Mouse (Mus musculus): Measurements from ENCODE around the gene Gm43518. TPM values are rescaled to one million over a fixed set of nuclear protein-coding genes. Genes with fewer than 3 reads are reported as not detected.

Gene Gm43518
- polyA plus RNA-seq, 1 experiment from 2014 or later: 2.8 TPM

DNA sequence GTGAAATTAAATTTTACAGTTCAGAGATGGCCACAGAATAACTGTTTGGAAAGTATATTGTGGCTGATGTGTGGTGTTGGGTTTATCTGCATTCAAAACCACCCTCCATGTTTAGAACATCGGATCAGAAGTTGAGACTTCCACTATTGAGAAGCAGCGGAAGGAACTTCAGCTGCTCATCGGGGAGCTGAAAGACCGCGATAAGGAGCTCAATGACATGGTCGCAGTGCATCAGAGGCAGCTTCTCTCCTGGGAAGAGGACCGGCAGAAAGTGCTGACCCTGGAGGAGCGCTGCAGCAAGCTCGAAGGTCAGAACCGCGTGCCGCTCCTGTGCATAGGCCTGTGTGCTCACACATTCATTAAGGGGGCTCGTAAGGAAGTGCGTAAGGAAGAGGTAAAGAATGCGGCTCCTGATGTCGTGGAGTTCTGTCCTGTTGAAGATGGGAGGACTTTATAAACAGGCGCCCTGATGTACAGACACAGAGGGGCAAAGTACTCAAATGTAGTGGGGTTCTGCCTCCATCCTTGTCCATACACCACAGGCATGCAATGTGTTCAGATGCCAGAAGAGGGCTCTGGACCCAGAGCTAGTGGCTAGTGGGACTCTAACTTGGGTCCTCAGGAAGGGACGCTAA, 6.9 kb downstream of the Gm43518 start:
- no peak overlapping the region for H3K27ac ChIP-seq
- no peaks in the 10 kb centered on the region for H3K27me3 ChIP-seq
- no peak overlapping the region for H3K4me2 ChIP-seq (replicated peaks)
- no peak for ATAC-seq (ENCODE audit: insufficient number of reproducible peaks, insufficient read depth, low FRiP score, low TSS enrichment)
- H3K9me3 ChIP-seq: no peaks in the 10 kb centered on the region
- 0 out of 2 replicates have a peak overlapping the region, but pooled peaks have one; percentile 19 for H3K9ac ChIP-seq
- no peaks in the 10 kb centered on the region for H3K4me1 ChIP-seq
- H3K36me3 ChIP-seq: no peaks in the 10 kb centered on the region
- no peak overlapping the region for H3K4me3 ChIP-seq
- WGBS: 39% methylated on average over 18 of the region's 18 CpGs

GRCm38 (mm10) chr5:123935931-123936330, 8.7 kb downstream of the Gm43518 start:
- Histone ChIP-seq H3K4me1 (no peaks in the 10 kb centered on the region), H3K4me2 (replicated peaks) (no peak overlapping the region), H3K27ac (no peak overlapping the region), H3K9me3 (no peaks in the 10 kb centered on the region), H3K4me3 (no peak overlapping the region), H3K36me3 (no peaks in the 10 kb centered on the region), H3K9ac (no peak overlapping the region), H3K27me3 (no peaks in the 10 kb centered on the region)
- whole genome bisulfite sequencing: 87% methylated on average over 5 of the region's 5 CpGs
- ATAC-seq (ENCODE audit: insufficient number of reproducible peaks, insufficient read depth, low FRiP score, low TSS enrichment): no peak

- no peak overlapping the region for H3K4me2 ChIP-seq (replicated peaks)
- no peak overlapping the region for H3K27ac ChIP-seq
- H3K27me3 ChIP-seq: no peaks in the 10 kb centered on the region
- 88% methylated on average over 5 of the region's 5 CpGs for WGBS
- H3K4me3 ChIP-seq: no peak overlapping the region
- H3K4me1 ChIP-seq: no peaks in the 10 kb centered on the region
- no peak overlapping the region for H3K9ac ChIP-seq
- no peak for ATAC-seq (ENCODE audit: insufficient number of reproducible peaks, insufficient read depth, low FRiP score, low TSS enrichment)
- no peaks in the 10 kb centered on the region for H3K9me3 ChIP-seq
- no peaks in the 10 kb centered on the region for H3K36me3 ChIP-seq
Observed at GRCm38 (mm10) chr5:123938479-123938878, 11.3 kb downstream of the Gm43518 start.

- 69% methylated on average over 4 of the region's 4 CpGs for WGBS
- ATAC-seq (ENCODE audit: insufficient number of reproducible peaks, insufficient read depth, low FRiP score, low TSS enrichment): no peak
- Histone ChIP-seq H3K4me3 (no peak overlapping the region), H3K4me2 (replicated peaks) (no peak overlapping the region), H3K27ac (no peak overlapping the region), H3K4me1 (no peaks in the 10 kb centered on the region), H3K27me3 (no peaks in the 10 kb centered on the region), H3K9ac (no peak overlapping the region), H3K36me3 (no peaks in the 10 kb centered on the region), H3K9me3 (no peaks in the 10 kb centered on the region)
Observed at GRCm38 (mm10) chr5:123946546-123946945, 19.3 kb downstream of the Gm43518 start.

DNA sequence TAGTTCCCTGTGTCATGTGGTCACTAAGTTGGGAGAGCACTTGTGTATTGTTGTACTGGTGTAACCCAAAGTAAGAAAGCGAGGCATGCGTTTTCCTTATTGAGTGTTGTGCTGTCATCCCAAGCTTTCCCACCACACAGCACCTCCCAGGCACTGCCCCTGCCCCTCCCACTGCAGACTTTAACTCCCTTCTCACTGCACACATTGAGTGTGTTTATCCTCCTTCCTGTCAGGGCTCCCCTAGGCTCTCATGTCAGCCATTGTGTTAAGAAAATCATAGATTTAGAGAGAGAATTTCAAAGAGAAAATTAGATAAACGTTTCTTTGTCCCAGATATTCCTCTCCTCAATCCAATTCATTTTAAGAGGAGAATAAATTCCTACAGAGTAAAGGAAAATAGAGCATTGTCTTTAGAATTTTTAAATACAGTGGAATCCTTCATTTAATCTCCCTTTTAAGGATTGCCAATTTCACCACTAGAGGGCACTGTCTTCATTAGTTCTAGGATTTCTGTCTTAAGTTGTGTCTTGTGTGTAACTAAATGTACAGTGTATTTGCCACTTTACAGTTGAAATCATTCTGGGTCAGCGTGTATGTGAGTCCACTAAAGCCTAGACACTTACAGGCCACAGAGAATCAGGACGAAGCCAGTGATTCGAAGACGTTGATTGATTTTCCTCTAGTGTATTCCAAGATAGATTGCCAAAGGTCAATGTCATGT, 20.0 kb downstream of the Gm43518 start:
- whole genome bisulfite sequencing: 53% methylated on average over 7 of the region's 7 CpGs
- ATAC-seq (ENCODE audit: insufficient number of reproducible peaks, insufficient read depth, low FRiP score, low TSS enrichment): no peak

DNA sequence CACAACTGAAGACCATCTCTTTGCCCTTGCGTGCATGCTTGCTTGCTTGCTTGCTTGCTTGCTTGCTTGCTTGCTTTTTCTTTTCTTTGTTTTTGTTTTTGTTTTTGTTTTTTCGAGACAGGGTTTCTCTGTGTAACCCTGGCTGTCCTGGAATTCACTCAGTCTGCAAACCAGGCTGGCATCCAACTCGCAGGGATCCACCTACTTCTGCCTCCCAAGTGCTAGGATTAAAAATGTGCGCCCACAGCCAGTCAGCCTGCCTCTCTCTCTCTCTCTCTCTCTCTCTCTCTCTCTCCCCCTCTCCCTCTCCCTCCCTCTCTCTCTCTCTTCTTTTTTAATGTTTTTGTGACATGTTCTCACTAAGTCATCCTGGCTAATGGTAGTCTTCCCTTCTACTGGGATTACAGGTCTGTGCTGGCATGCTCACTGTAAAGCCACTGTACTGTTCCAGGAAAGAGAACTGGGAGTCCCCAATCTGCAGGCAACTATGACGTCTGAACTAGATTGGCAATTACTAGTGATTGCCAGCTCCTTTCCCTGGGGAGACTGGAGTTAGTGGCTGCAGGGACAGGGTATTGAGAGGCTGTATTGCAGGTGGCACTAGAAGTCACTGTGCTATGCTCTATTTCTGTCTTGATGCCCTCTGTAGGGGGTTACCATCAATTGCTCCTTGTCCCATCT, 25.3 kb downstream of the Gm43518 start:
- WGBS: 57% methylated on average over 5 of the region's 5 CpGs
- Histone ChIP-seq H3K27me3 (no peaks in the 10 kb centered on the region), H3K27ac (no peak overlapping the region), H3K4me3 (no peak overlapping the region), H3K4me1 (peaks cover 6% of the 10 kb centered on the region; the same call in 1 of the 2 replicates), H3K4me2 (replicated peaks) (no peak overlapping the region), H3K9me3 (no peaks in the 10 kb centered on the region), H3K36me3 (no peaks in the 10 kb centered on the region), H3K9ac (no peak overlapping the region)
- no peak for ATAC-seq (ENCODE audit: insufficient number of reproducible peaks, insufficient read depth, low FRiP score, low TSS enrichment)

More for the DNA sequence above, 20.0 kb downstream of the Gm43518 start:
- Histone ChIP-seq H3K9ac (no peak overlapping the region), H3K27ac (no peak overlapping the region), H3K4me3 (no peak overlapping the region), H3K9me3 (no peaks in the 10 kb centered on the region), H3K4me1 (no peaks in the 10 kb centered on the region), H3K4me2 (replicated peaks) (no peak overlapping the region), H3K27me3 (no peaks in the 10 kb centered on the region), H3K36me3 (no peaks in the 10 kb centered on the region)

- no peak overlapping the region for H3K9ac ChIP-seq
- no peak for ATAC-seq (ENCODE audit: insufficient number of reproducible peaks, insufficient read depth, low FRiP score, low TSS enrichment)
- WGBS: 92% methylated on average over 8 of the region's 8 CpGs
- H3K9me3 ChIP-seq: no peaks in the 10 kb centered on the region
- H3K27me3 ChIP-seq: no peaks in the 10 kb centered on the region
- no peak overlapping the region for H3K27ac ChIP-seq
- H3K4me1 ChIP-seq: peaks cover 6% of the 10 kb centered on the region; the same call in 1 of the 2 replicates
- no peak overlapping the region for H3K4me3 ChIP-seq
- no peak overlapping the region for H3K4me2 ChIP-seq (replicated peaks)
- H3K36me3 ChIP-seq: no peaks in the 10 kb centered on the region
Observed at GRCm38 (mm10) chr5:123957213-123957612, 30.0 kb downstream of the Gm43518 start.

DNA sequence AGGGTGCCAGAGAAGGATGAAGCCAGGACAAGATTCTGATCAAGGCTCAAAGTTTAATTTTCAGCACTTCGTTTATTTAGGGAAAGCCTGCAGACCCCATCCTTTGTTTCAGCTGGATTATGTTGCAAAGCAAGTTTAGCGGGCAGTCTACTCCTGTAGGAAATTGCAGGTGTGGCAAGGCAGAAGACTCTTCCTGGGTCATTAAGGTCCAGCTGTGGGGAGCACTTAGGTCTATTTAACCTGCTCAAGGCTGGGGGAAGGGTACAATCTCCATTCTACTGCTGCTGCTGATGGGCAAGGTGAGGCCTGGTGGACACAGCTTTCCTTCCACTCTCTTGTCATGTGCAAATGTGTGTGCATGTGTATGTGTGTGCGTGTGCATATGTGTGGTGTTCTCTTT, 31.8 kb downstream of the Gm43518 start:
- Histone ChIP-seq H3K36me3 (no peaks in the 10 kb centered on the region), H3K4me1 (peaks cover 6% of the 10 kb centered on the region; the same call in 1 of the 2 replicates), H3K9me3 (no peaks in the 10 kb centered on the region), H3K9ac (no peak overlapping the region), H3K4me2 (replicated peaks) (no peak overlapping the region), H3K4me3 (no peak overlapping the region), H3K27ac (no peak overlapping the region), H3K27me3 (no peaks in the 10 kb centered on the region)
- 68% methylated on average over 3 of the region's 3 CpGs for WGBS
- ATAC-seq (ENCODE audit: insufficient number of reproducible peaks, insufficient read depth, low FRiP score, low TSS enrichment): no peak

- 77% methylated on average over 8 of the region's 8 CpGs for WGBS
- H3K27ac ChIP-seq: no peak overlapping the region
- no peak overlapping the region for H3K9ac ChIP-seq
- no peaks in the 10 kb centered on the region for H3K9me3 ChIP-seq
- no peak overlapping the region for H3K4me2 ChIP-seq (replicated peaks)
- H3K27me3 ChIP-seq: no peaks in the 10 kb centered on the region
- no peaks in the 10 kb centered on the region for H3K36me3 ChIP-seq
- H3K4me1 ChIP-seq: peaks cover 6% of the 10 kb centered on the region; the same call in 1 of the 2 replicates
- ATAC-seq (ENCODE audit: insufficient number of reproducible peaks, insufficient read depth, low FRiP score, low TSS enrichment): no peak
- H3K4me3 ChIP-seq: no peak overlapping the region
Observed at GRCm38 (mm10) chr5:123960129-123960528, 32.9 kb downstream of the Gm43518 start.

DNA sequence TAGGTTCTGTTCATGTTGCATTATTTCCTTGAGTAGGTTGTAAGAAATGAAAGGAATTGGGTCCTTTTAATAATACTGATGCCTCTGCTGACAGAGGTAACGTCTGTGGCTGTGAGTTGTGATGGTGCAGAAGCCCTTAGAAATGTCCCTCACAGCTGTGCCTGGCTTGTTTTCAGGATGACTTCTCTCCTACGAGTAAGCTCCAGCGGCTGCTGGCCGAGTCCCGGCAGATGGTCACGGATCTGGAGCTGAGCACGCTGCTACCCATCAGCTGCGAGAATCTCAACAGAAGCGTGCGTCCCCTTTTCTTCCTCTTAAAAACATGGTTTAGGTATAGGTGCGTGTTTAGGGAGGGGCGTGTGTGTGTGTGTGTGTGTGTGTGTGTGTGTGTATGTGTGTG, 33.8 kb downstream of the Gm43518 start:
- no peak for ATAC-seq (ENCODE audit: insufficient number of reproducible peaks, insufficient read depth, low FRiP score, low TSS enrichment)
- no peak overlapping the region for H3K27ac ChIP-seq
- WGBS: 82% methylated on average over 12 of the region's 12 CpGs
- H3K27me3 ChIP-seq: no peaks in the 10 kb centered on the region
- H3K4me2 ChIP-seq (replicated peaks): no peak overlapping the region
- H3K36me3 ChIP-seq: no peaks in the 10 kb centered on the region
- no peak overlapping the region for H3K4me3 ChIP-seq
- H3K9ac ChIP-seq: no peak overlapping the region
- H3K9me3 ChIP-seq: no peaks in the 10 kb centered on the region
- H3K4me1 ChIP-seq: peaks cover 2% of the 10 kb centered on the region; the same call in 1 of the 2 replicates

DNA sequence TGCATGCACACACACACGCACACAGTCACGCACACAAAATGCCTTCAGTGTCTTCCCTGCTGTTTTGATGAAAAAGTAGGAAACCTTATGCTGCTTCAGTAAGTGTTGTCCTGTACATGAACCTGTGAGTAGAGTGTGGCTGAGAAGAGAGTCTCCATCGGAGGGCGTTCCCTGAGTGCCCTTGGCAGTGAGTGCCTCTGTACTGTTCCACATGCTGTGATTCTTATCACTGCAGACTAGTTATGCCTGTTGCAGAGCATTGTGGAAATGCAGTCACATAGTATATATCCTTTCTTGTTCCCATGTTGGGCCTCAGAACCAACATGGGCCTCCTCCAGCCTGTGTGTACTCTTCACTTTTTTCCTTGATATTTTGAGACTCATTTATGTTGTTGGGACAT, 37.0 kb downstream of the Gm43518 start:
- Histone ChIP-seq H3K9me3 (no peaks in the 10 kb centered on the region), H3K27me3 (no peaks in the 10 kb centered on the region), H3K9ac (no peak overlapping the region), H3K27ac (no peak overlapping the region), H3K4me1 (no peaks in the 10 kb centered on the region), H3K4me3 (no peak overlapping the region), H3K36me3 (no peaks in the 10 kb centered on the region), H3K4me2 (replicated peaks) (no peak overlapping the region)
- 96% methylated on average over 4 of the region's 4 CpGs for WGBS
- ATAC-seq (ENCODE audit: insufficient number of reproducible peaks, insufficient read depth, low FRiP score, low TSS enrichment): no peak

DNA sequence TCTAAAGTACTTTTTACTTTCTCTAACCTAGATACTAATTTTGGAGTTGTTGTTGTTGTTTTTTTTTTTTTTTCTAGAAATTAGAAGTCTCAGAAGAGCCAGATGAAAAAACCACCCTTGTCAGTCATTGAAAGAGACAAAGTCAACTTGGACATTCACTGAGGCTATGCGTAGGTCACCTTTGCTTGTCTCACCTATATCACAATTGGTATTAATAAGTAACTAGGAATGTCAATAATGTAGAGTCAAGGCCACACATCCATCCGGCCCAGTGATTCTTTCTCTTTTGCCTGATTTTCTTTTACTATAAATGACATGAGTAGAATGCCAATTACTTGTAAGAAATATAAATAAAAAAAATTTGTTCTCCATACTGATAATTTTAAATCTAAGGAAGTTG, 39.5 kb downstream of the Gm43518 start:
- no peak overlapping the region for H3K9ac ChIP-seq
- H3K9me3 ChIP-seq: no peaks in the 10 kb centered on the region
- no peaks in the 10 kb centered on the region for H3K4me1 ChIP-seq
- 95% methylated on average over 2 of the region's 2 CpGs for WGBS
- no peak overlapping the region for H3K4me3 ChIP-seq
- H3K4me2 ChIP-seq (replicated peaks): no peak overlapping the region
- ATAC-seq (ENCODE audit: insufficient number of reproducible peaks, insufficient read depth, low FRiP score, low TSS enrichment): no peak
- H3K27me3 ChIP-seq: no peaks in the 10 kb centered on the region
- H3K27ac ChIP-seq: no peak overlapping the region
- H3K36me3 ChIP-seq: no peaks in the 10 kb centered on the region
